Mouse (Mus musculus) gastrocnemius, adult 2 months (tissue): ENCODE results near the gene Fam117a. TPM values are rescaled to one million over a fixed set of nuclear protein-coding genes. Genes with fewer than 3 reads are reported as not detected.

Experiments used
- DNase-seq: peaks from one replicate; pipeline ENCODE4 v3.0.0; 2022
- H3K27ac ChIP-seq: fragments of 200-600 bp; 2 replicates; pipeline ENCODE4 v1.8.1; 2022; ENCODE audit warnings: mild to moderate bottlenecking
- H3K4me3 ChIP-seq: fragments of 200-600 bp; 2 replicates; pipeline ENCODE4 v1.8.1; 2022; ENCODE audit warnings: mild to moderate bottlenecking, moderate library complexity
- CTCF ChIP-seq: fragments of 200-600 bp; IDR thresholded peaks from 2 replicates; pipeline ENCODE4 v1.8.1; 2022; ENCODE audit warnings: antibody characterized with exemption, mild to moderate bottlenecking, moderate library complexity
- intact Hi-C: fragments of 180-260 bp; cut with DNase I; formaldehyde crosslinking; loops from one replicate; pipeline ENCODE4 v1.15.1; 2025
- total RNA-seq, 2 experiments: library from RNA; stranded (reverse); gene quantifications; 2 replicates each; pipeline ENCODE4 v1.2.3; 2021

The Fam117a gene
- total RNA-seq, 2 experiments from 2014 or later, result 1.5 to 2.1 TPM

- no peak for DNase-seq
- Histone ChIP-seq H3K4me3 (no peak overlapping the region), H3K27ac (peak overlapping the region; percentile 43)
- no peak for TF ChIP-seq CTCF
- intact Hi-C loops, result no loop called here
These were observed 18.3 kb downstream of the Fam117a start for GRCm38 (mm10) chr11:95354945-95355660.

DNA sequence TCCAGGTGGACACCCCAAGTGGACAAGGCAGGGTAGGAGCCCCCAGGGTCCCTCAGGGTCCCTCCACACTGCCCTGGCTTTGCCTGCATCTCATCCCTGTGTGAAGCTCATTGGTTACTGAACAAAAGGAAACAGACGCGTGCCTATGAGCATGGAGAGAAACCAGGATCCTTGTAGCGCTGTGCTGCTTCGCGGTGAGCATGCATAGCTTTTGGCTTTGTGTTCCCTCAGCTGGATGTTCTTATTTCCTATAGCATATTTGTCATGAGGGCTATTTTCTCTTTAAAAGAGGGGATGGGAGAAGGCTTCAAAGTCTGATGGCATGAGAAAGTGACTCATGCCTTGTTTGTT is 18.8 kb downstream of the Fam117a start:
- TF ChIP-seq CTCF, result no peak
- no peak for DNase-seq
- Histone ChIP-seq H3K27ac (peak overlapping the region; percentile 43; the same call in 1 of the 2 replicates), H3K4me3 (no peak overlapping the region)
- intact Hi-C loops, result no loop called here

DNA sequence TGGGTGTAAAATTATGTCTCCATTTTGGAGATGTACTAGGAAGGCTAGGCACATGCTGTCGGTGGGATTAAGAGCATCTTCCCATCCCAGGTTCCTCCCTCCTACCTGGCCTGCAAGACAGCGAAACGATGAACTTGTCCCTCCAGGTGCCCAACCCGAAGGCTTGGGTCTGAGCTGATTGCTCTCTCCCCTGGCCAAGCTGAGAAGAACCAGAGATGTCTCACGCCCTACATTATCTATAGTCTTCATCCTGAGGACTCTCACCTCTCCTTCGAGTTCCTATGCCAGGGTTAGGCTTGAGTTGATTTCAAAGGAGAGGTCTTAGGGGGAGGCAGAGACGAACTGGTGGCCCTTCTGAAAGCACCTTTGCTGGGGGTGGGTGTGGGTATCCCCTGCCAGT is 19.2 kb downstream of the Fam117a start:
- intact Hi-C loops, result no loop called here
- Histone ChIP-seq H3K27ac (peak overlapping the region; percentile 46; the same call in 1 of the 2 replicates), H3K4me3 (no peak overlapping the region)
- DNase-seq, result no peak
- no peak for TF ChIP-seq CTCF

DNA sequence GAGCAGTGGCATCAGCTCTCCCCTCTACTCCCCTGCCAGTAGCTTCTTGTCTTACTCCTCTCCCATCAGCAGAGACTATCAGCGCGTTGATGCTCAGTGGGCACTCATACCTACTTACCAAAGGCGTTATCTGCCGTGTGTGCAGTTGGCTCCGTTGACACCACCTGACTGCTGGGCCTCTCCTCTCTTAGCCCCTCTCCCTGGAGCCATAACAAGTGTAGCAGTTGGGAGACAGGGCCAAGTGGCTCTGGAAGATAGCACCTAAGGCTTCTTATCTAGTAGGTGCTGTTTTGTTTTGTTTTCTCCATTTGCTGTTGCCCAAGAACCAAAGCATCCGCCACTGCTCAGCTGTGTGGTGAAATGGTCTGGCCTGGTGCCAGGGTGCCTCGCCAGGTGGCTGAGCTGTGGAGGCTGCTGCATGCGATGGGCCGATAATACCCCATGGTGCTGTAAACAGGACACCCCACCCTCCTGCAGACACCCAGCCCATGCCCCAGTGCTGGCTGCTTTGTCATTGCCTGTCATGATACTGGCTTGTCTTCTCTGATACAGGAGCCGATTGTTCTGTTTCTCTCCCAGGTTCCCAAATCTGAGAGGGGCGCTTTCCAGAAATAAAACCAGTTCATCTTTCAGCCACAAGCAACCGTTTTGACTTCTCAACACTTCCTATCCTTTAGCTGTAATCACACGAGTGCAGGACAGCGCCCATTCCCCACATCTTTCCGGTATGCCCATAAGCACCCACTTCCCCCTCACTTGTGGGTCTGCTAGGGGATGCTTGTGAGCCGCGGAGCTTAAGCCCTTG is 19.9 kb downstream of the Fam117a start:
- peak overlapping the region; percentile 46 for H3K27ac ChIP-seq
- no peak for TF ChIP-seq CTCF
- intact Hi-C loops, result no loop called here
- peak; percentile 81 for DNase-seq
- H3K4me3 ChIP-seq, result no peak overlapping the region

- no peak for TF ChIP-seq CTCF
- Histone ChIP-seq H3K27ac (0 out of 2 replicates have a peak overlapping the region, but pooled peaks have one; percentile 20), H3K4me3 (no peak overlapping the region)
- no peak for DNase-seq
- intact Hi-C loops, result no loop called here
These were observed 21.4 kb downstream of the Fam117a start for GRCm38 (mm10) chr11:95358263-95358662.

GRCm38 (mm10) chr11:95364388-95364787 is 27.6 kb downstream of the Fam117a start:
- DNase-seq, result no peak
- Histone ChIP-seq H3K27ac (peak overlapping the region; percentile 84), H3K4me3 (no peak overlapping the region)
- TF ChIP-seq CTCF, result no peak
- intact Hi-C loops, result loop anchor here (2.0 kb wide), 2 partner anchors 28 to 54 kb away; partner anchors contain the start of genes Fam117a and Kat7

DNA sequence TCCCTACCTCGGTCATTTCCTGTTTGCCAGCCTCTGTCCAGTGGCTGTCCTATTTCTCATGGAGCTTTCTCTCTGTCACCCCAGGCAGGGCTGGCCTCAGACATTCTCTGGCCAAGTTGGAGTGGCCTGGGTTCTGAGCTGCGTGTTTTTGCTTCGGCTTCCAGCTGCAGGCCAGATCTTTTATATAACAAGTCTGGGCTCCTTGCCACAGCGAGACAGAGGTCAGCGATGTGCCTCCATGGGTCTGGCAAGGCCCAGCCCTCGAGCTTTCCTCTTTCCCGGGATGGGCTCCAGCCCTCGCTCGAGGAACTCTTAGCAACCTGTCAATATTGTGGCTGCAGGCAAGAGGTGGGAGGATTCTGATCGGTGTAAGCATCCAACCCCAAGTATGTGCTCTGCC is 28.8 kb downstream of the Fam117a start:
- Histone ChIP-seq H3K27ac (peak overlapping the region; percentile 84), H3K4me3 (peak overlapping the region; percentile 25)
- intact Hi-C loops, result loop anchor here (2.0 kb wide), 2 partner anchors 29 to 55 kb away; partner anchors contain the start of genes Fam117a and Kat7
- no peak for TF ChIP-seq CTCF
- DNase-seq, result peak; percentile 93

- peak overlapping the region; percentile 84 for H3K27ac ChIP-seq
- H3K4me3 ChIP-seq, result no peak overlapping the region
- DNase-seq, result peak; percentile 44
- intact Hi-C loops, result no loop called here
- peak; percentile 36; the same call in 1 of the 2 replicates for TF ChIP-seq CTCF
These were observed 29.6 kb downstream of the Fam117a start for GRCm38 (mm10) chr11:95366280-95366897.

GRCm38 (mm10) chr11:95367011-95367735 is 30.4 kb downstream of the Fam117a start:
- no peak for TF ChIP-seq CTCF
- DNase-seq, result no peak
- intact Hi-C loops, result no loop called here
- peak overlapping the region; percentile 84 for H3K27ac ChIP-seq
- no peak overlapping the region for H3K4me3 ChIP-seq

DNA sequence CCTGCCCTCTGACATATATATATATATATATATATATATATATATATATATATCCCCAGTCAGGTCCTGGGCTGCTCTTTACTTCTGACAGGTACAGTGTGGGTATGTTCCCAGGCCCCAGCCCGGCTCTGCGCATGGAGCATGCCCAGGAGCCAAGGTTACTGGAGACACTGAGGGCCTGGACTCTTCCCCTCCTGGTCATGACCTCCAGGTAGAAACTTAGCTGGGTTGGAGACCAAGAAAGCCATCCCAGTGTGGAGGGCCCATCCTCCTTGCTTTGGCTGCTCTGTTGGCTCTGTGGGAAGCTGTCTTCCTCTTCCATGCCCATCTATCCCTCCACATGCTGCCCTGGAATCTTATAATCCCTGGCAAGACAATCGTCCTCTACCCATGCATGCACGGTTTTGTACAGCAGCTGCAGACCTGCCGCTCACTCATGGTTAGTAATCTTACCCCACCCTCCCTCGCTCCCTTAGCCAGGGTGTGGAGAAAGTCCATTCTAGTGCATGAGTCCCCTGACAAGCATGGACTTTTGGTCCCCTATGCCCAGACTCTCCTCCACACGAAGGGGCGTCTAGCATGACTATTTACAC is 31.5 kb downstream of the Fam117a start:
- Histone ChIP-seq H3K4me3 (no peak overlapping the region), H3K27ac (peak overlapping the region; percentile 80)
- intact Hi-C loops, result no loop called here
- no peak for TF ChIP-seq CTCF
- DNase-seq, result no peak

DNA sequence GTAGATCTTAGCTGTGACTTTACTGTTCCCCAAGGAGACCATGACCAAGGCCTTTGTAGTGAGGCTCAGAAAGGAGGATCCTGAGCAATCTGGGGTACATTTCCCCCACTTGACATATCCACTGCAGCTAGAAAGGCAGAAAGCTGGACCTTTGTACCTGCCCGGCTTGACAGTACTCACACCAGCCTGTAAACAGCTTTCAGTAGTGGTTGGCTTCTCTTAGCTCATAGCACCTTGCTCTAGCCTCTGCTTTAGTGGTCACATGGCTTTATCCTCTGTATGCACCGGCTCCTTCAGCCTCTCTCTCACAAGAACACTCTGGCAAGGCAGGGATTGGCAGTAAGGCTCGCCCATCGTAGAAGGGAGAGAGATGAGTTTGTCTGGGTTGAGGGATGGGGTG is 32.1 kb downstream of the Fam117a start:
- TF ChIP-seq CTCF, result no peak
- intact Hi-C loops, result no loop called here
- Histone ChIP-seq H3K27ac (peak overlapping the region; percentile 80), H3K4me3 (no peak overlapping the region)
- DNase-seq, result peak; percentile 10
